Mouse (Mus musculus) left cerebral cortex, postnatal 14 days (tissue): ENCODE results near the gene Usp19. TPM values are rescaled to one million over a fixed set of nuclear protein-coding genes. Genes with fewer than 3 reads are reported as not detected.
A peak's percentile ranks its signal among the peaks of the same experiment; 100 is the strongest.

Source experiments
- DNase-seq, 2 experiments: peaks; one replicate each; pipeline ENCODE4 v3.0.0; 2021 to 2022; ENCODE audit warnings: low spot score in 2 of 2, mixed read lengths in 1 of 2
- intact Hi-C: fragments of 180-260 bp; cut with DNase I; formaldehyde crosslinking; loops from one replicate; pipeline ENCODE4 v1.15.1; 2025
- long read RNA-seq, 2 experiments: library from polyadenylated mRNA; stranded (forward); transcript quantifications; one replicate each; pipeline ENCODE4 v2.0.0; 2021
- total RNA-seq, 2 experiments: library from RNA; stranded (reverse); gene quantifications; 2 replicates each; pipeline ENCODE4 v1.2.3; 2021

Usp19 gene
- total RNA-seq: 100 to 1,000 TPM; 119 to 128 TPM
- long read RNA-seq, experiment 1, full-length matches to known transcripts: 31 of 77 reads
- long read RNA-seq, experiment 1, partial matches to known transcripts: 18 of 77 reads
- long read RNA-seq, experiment 1, other reads (novel, unspliced or antisense): 28 of 77 reads
- long read RNA-seq, experiment 2, full-length matches to known transcripts: 27 of 74 reads
- long read RNA-seq, experiment 2, partial matches to known transcripts: 20 of 74 reads
- long read RNA-seq, experiment 2, other reads (novel, unspliced or antisense): 27 of 74 reads

- peak; percentile 95 for DNase-seq
- intact Hi-C loops: no loop called here
These were observed at the start of gene Usp19 for GRCm38 (mm10) chr9:108490559-108491285. Gene Usp19, plus strand, starts transcription at chr9:108490602.

GRCm38 (mm10) chr9:108441236-108441919, 49.0 kb upstream of the Usp19 start:
- DNase-seq: peak; percentile 64 to 82
- intact Hi-C loops: no loop called here

GRCm38 (mm10) chr9:108445125-108445524, 45.3 kb upstream of the Usp19 start:
- intact Hi-C loops: no loop called here

GRCm38 (mm10) chr9:108449860-108450259, 40.5 kb upstream of the Usp19 start:
- intact Hi-C loops: loop anchor here (5.0 kb wide), 1 partner anchor 38 kb away; no protein-coding TSS in a partner anchor

More at GRCm38 (mm10) chr9:108445125-108445524, 45.3 kb upstream of the Usp19 start:
- DNase-seq: no peak

GRCm38 (mm10) chr9:108450292-108451169, 39.9 kb upstream of the Usp19 start:
- DNase-seq: peak in 1 of 2 experiments; percentile 59
- intact Hi-C loops: loop anchor here (5.0 kb wide), 1 partner anchor 38 kb away; no protein-coding TSS in a partner anchor

More at GRCm38 (mm10) chr9:108449860-108450259, 40.5 kb upstream of the Usp19 start:
- DNase-seq: peak; percentile 71 to 84

- intact Hi-C loops: loop anchor here (5.0 kb wide), 1 partner anchor 39 kb away; no protein-coding TSS in a partner anchor
- no peak for DNase-seq
These were observed 39.3 kb upstream of the Usp19 start for GRCm38 (mm10) chr9:108451170-108451493.

GRCm38 (mm10) chr9:108451519-108452160, 38.8 kb upstream of the Usp19 start:
- intact Hi-C loops: loop anchor here (5.0 kb wide), 1 partner anchor 39 kb away; no protein-coding TSS in a partner anchor
- no peak for DNase-seq

DNA sequence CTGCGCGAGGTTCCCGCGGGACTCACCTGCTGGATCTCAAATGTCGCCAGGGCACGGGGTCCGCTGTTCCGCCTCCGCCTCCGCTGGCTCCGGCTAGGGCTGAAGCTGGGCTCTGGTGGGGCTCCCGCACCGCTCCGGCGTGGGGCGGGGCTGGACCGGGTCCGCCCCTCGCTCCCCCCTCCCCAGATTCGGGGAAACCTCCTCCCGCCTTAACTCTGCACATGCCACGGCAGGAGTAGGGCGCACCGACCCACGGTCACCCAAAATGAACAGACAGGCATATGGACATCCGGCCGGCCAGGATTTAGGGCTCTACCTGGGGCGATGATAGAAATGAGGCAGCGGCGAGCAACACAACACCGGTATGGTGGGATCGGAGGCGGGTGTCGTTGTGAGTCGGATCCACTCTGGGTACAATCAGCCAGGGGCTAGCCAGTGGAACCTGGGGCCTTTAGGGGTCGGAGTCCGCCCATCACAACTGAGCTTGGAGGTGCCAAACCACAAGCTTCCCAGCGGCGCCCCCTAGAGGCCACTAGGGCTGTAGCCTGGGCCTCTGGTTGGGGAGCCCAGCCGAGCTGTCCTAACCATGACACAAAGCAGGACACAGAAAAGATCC, 38.0 kb upstream of the Usp19 start:
- peak; percentile 90 to 91 for DNase-seq
- intact Hi-C loops: loop anchor here (5.0 kb wide), 1 partner anchor 40 kb away; no protein-coding TSS in a partner anchor

GRCm38 (mm10) chr9:108452911-108453310, 37.5 kb upstream of the Usp19 start:
- intact Hi-C loops: loop anchor here (5.0 kb wide), 1 partner anchor 41 kb away; no protein-coding TSS in a partner anchor
- DNase-seq: no peak

- intact Hi-C loops: loop anchor here (5.0 kb wide), 1 partner anchor 41 kb away; no protein-coding TSS in a partner anchor
- no peak for DNase-seq
These were observed 36.9 kb upstream of the Usp19 start for GRCm38 (mm10) chr9:108453458-108453857.

DNA sequence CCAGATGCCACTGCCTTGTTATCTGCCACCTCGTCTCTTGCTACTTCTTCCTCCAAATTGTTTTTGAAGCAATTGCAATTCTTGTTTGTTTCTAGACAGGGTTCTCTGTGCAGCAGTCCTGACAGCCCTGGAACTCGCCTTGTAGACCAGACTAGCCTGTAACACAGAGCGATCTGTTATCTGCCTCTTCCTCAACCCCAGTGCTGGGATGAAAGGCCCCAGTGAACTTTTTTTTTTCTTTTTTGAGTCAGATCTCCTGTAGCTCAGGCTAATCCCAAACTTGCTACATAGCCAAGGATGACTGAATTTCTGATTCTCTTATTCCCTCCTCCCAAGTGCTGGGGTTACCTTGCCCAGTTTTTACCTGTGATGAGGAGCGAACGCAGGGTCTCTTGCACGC, 36.0 kb upstream of the Usp19 start:
- intact Hi-C loops: loop anchor here (5.0 kb wide), 1 partner anchor 42 kb away; no protein-coding TSS in a partner anchor
- DNase-seq: no peak

GRCm38 (mm10) chr9:108455747-108456571, 34.4 kb upstream of the Usp19 start:
- intact Hi-C loops: no loop called here
- DNase-seq: no peak

- intact Hi-C loops: no loop called here
- no peak for DNase-seq
These were observed 33.4 kb upstream of the Usp19 start for GRCm38 (mm10) chr9:108456953-108457352.

DNA sequence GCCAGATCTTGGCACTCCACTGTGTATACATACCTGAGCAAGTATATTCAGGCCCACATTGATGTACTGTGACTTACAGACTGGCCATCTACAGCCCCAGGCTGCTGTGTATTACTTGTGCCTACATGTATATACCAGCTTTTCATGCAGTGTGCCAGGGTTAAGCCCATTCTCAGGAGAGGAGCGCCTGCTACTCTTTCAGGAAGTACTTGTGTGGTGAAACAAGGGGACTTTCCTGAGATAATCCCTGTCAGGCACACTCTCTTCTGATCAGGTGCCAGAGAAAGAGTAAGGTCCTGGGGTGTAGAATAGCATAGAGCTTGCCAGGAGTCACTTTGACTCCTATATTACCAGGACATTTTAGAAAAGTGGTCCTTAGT, 30.5 kb upstream of the Usp19 start:
- DNase-seq: no peak
- intact Hi-C loops: no loop called here

GRCm38 (mm10) chr9:108460319-108461178, 29.9 kb upstream of the Usp19 start, which contains the start of gene Ccdc71:
Gene Ccdc71, plus strand, starts transcription at chr9:108460527.
- intact Hi-C loops: no loop called here
- peak; percentile 89 to 92 for DNase-seq

DNA sequence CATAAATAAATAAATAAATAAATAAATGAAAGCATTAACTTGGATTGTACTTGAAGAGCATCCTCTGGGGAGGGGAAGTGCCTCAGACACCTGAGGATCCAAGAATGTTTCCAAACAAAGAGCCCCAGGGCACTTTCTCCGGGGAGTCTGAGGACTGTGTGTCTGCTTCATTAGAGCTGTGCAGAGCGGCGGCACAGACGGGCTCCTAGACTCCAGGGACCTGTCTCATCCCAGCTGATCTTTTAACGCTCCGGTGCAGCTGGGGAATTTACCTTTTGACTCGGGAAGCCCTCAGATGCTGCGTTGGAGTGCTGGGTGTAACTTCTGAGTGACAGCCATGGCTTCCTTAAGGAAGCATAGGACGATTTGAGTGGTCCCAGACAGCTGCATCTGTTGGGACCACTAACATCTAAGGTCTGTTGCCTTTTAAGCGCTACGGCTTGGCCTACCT, 29.2 kb upstream of the Usp19 start, which contains the start of gene Klhdc8b:
Klhdc8b (minus strand) TSS at position 401 of the 451 bp plus-strand sequence.
- intact Hi-C loops: no loop called here
- no peak for DNase-seq
